Mouse (Mus musculus): ENCODE data around the gene Bfsp2. TPM values are rescaled to one million over a fixed set of nuclear protein-coding genes. Genes with fewer than 3 reads are reported as not detected.
"Not testable (repeated sequence)": the region's sequence is repeated elsewhere in the genome, so short reads cannot be mapped to it uniquely, and the experiment has no call there.

The Bfsp2 gene
- polyA plus RNA-seq, 1 experiment, result not detected

DNA sequence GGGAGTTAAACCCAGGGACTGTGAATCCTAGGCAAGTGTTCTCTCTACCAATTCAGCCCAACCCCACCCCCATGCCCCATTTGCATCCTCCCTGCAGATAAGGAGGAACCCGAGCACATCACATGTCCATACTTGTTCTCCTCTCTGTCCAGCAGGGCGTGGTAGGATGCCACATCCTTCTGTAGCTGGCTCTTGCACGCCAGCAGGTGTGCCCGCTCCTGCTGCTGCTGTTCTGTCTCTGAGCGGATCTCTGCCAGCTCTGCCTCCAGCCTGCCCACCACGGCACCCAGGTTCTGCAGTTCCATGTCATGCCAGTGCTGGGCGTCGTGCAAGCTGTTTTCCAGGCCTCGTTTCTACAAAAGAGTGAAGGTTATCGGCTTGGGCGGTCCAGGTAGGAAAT, 53.8 kb downstream of the Bfsp2 start:
- WGBS, result 90% methylated on average over 11 of the region's 11 CpGs
- no peak overlapping the region for H3K4me3 ChIP-seq (ENCODE audit: insufficient read depth, low read depth, low read length)
- TF ChIP-seq CTCF (IDR thresholded peaks at IDR 0.05; ENCODE audit: insufficient read depth, low read depth, low read length), result no peak
- no peak for TF ChIP-seq POLR2A (IDR thresholded peaks at IDR 0.05; ENCODE audit: insufficient read depth, low read depth, low read length)
- peaks cover 9% of the 10 kb centered on the region for H3K4me1 ChIP-seq (ENCODE audit: control insufficient read depth, insufficient read depth, low read length)
- no peak overlapping the region for H3K27ac ChIP-seq (ENCODE audit: insufficient read depth, low read depth, low read length)

DNA sequence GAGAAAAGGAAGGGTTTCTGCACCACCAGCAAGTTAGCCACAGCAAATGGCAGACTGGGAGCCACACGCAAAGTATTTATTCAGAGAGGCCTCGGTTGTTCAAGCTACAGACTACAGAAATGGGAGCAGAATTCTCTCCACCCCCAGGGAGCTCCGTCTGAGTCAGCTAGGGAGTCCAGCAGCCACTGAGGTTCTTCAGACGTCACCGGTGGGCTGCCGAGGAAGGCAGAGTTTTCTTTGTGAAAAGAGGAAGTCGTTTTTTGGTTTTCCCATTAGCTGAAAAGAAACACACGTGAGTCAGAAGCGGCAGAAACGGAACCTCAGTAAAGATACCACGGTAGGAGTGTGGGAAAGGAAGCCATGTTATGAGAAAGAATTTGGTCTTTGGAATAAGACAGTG, 55.4 kb downstream of the Bfsp2 start:
- H3K27ac ChIP-seq (ENCODE audit: insufficient read depth, low read depth, low read length), result no peak overlapping the region
- TF ChIP-seq CTCF (IDR thresholded peaks at IDR 0.05; ENCODE audit: insufficient read depth, low read depth, low read length), result no peak
- no peak for TF ChIP-seq POLR2A (IDR thresholded peaks at IDR 0.05; ENCODE audit: insufficient read depth, low read depth, low read length)
- WGBS, result 66% methylated on average over 11 of the region's 11 CpGs

DNA sequence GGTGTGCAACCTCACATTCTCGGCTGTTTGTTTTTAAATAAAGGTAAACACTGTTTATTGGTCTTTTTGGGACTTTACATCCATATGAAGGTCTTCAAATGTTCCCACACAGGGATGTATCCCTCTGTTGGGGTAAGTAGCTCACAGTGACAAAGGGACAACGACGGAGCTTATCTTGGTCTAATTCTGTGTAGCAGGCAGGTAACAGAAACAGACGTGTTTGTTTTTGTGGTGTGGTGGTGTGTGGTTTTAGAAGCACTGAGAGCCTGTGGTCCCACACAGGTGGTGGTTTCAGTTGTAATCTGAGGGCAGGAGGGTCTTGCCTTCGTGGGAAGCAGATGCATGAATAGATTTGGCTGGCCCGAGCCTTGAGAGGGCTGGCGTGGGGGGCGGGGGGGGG, 56.3 kb downstream of the Bfsp2 start:
- peaks cover 9% of the 10 kb centered on the region for H3K4me1 ChIP-seq (ENCODE audit: control insufficient read depth, insufficient read depth, low read length)
- WGBS, result 70% methylated on average over 8 of the region's 8 CpGs
- H3K27ac ChIP-seq (ENCODE audit: insufficient read depth, low read depth, low read length), result no peak overlapping the region
- TF ChIP-seq CTCF (IDR thresholded peaks at IDR 0.05; ENCODE audit: insufficient read depth, low read depth, low read length), result no peak
- no peak for TF ChIP-seq POLR2A (IDR thresholded peaks at IDR 0.05; ENCODE audit: insufficient read depth, low read depth, low read length)
- no peak overlapping the region for H3K4me3 ChIP-seq (ENCODE audit: insufficient read depth, low read depth, low read length)

More for the DNA sequence above, 55.4 kb downstream of the Bfsp2 start:
- peaks cover 9% of the 10 kb centered on the region for H3K4me1 ChIP-seq (ENCODE audit: control insufficient read depth, insufficient read depth, low read length)
- no peak overlapping the region for H3K4me3 ChIP-seq (ENCODE audit: insufficient read depth, low read depth, low read length)

DNA sequence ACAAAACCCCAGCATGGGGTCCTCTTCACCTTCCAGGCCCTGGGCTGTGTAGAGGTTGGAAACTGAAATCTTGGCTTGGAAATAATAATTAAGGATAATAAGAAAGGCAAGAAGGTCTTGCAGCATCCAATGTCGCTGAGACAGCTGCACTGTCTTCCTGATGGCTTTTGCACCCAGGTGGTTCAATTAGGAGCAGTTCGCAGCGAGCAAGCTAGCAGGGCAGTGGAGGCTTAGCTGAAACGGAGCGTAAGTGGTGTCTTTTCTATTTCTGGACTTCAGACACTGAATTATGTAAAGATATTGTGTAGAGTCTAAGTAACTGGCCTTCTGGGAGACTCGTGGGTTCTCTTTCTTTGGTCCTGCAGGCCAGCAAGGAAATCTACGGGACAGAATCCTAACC, 56.8 kb downstream of the Bfsp2 start:
- WGBS, result 64% methylated on average over 7 of the region's 7 CpGs
- Histone ChIP-seq H3K4me3 (ENCODE audit: insufficient read depth, low read depth, low read length) (no peak overlapping the region), H3K4me1 (ENCODE audit: control insufficient read depth, insufficient read depth, low read length) (peaks cover 9% of the 10 kb centered on the region), H3K27ac (ENCODE audit: insufficient read depth, low read depth, low read length) (no peak overlapping the region)
- TF ChIP-seq CTCF (IDR thresholded peaks at IDR 0.05; ENCODE audit: insufficient read depth, low read depth, low read length) (no peak), POLR2A (IDR thresholded peaks at IDR 0.05; ENCODE audit: insufficient read depth, low read depth, low read length) (no peak)

DNA sequence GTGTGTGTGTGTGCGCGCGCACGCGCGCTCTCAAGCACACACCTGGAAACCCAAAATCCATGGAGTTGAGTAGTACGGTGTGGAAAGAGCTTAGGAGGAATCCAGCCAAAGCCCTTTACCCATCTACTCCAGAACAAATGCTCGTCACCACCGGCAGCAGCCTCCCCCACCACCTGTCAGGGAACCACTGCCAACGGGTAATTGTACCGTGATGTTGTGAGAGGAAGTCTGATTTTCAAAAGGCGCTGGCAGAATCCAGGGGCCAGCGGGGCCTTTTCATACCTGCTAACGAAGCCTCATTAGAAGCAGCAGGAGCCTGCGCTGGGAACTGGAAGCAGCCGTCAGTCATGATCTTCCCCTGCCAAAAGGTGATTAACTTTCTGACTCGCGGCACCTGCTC, 57.4 kb downstream of the Bfsp2 start:
- peaks cover 9% of the 10 kb centered on the region for H3K4me1 ChIP-seq (ENCODE audit: control insufficient read depth, insufficient read depth, low read length)
- no peak for TF ChIP-seq POLR2A (IDR thresholded peaks at IDR 0.05; ENCODE audit: insufficient read depth, low read depth, low read length)
- no peak for TF ChIP-seq CTCF (IDR thresholded peaks at IDR 0.05; ENCODE audit: insufficient read depth, low read depth, low read length)
- no peak overlapping the region for H3K27ac ChIP-seq (ENCODE audit: insufficient read depth, low read depth, low read length)
- no peak overlapping the region for H3K4me3 ChIP-seq (ENCODE audit: insufficient read depth, low read depth, low read length)
- WGBS, result 60% methylated on average over 18 of the region's 18 CpGs

DNA sequence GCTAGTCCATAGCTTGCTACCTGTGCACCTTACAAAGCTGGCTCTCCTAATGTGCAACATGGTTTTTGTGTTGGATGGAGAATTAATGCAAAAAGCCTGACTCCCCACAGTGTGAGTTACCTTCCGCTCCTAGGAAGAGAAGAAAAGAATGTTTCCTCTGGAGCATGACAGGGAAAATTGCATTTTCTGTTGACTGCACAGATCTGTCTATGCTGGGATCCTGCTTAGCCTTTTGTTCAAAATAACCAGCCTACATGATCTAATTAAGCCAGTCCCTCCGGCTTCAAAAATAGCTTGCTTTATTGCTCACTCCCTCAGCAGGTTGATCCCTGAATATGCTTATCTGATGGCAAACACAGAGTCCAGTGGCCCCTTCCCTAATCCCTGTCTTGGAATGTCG, 59.4 kb downstream of the Bfsp2 start:
- Histone ChIP-seq H3K4me3 (ENCODE audit: insufficient read depth, low read depth, low read length) (no peak overlapping the region), H3K4me1 (ENCODE audit: control insufficient read depth, insufficient read depth, low read length) (peaks cover 6% of the 10 kb centered on the region), H3K27ac (ENCODE audit: insufficient read depth, low read depth, low read length) (no peak overlapping the region)
- 26% methylated on average over 3 of the region's 3 CpGs for WGBS
- TF ChIP-seq POLR2A (IDR thresholded peaks at IDR 0.05; ENCODE audit: insufficient read depth, low read depth, low read length) (no peak), CTCF (IDR thresholded peaks at IDR 0.05; ENCODE audit: insufficient read depth, low read depth, low read length) (no peak)

DNA sequence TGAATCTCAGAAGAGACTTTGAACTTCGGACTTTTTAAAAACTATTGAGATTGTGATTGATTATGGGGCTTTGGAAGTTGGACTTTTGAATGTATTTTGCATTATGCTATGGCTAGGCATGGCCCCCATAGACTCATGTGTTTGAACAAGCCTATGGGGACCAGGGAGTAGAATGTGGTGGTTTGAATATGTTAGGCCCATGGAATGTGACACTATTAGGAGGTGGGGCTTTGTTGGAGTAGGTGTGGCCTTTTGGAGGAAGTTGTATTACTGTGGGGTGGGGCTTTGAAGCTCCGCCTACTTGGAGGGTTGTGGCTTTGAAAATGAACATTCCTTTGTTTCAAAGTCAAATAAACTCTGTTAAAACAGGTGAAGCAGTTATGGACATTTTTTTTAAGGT, 61.4 kb downstream of the Bfsp2 start:
- TF ChIP-seq POLR2A (IDR thresholded peaks at IDR 0.05; ENCODE audit: insufficient read depth, low read depth, low read length) (no peak), CTCF (IDR thresholded peaks at IDR 0.05; ENCODE audit: insufficient read depth, low read depth, low read length) (no peak)
- WGBS, result 96% methylated on average over 2 of the region's 2 CpGs
- no peak overlapping the region for H3K27ac ChIP-seq (ENCODE audit: insufficient read depth, low read depth, low read length)
- peaks cover 6% of the 10 kb centered on the region for H3K4me1 ChIP-seq (ENCODE audit: control insufficient read depth, insufficient read depth, low read length)
- H3K4me3 ChIP-seq (ENCODE audit: insufficient read depth, low read depth, low read length), result no peak overlapping the region

DNA sequence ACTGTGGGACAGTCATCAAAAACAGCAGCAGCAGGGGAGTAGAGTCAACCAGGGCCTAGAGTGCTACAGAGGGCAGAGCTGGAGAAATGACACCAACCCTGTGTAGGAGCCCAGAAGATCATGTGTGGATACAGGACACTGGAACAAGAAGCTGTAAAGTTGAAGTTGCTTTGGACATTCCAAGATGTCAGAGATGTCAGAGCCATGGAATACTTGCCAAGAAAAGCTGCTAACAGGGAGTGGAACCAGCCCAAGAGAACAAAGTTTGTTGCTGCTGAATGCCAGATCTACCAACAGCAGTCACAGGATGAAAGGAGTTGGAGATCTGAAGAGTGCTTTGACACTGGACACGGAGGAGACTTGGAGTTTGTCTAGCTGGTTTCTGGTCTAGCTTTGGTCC, 62.0 kb downstream of the Bfsp2 start:
- H3K27ac ChIP-seq (ENCODE audit: insufficient read depth, low read depth, low read length); H3K4me3 ChIP-seq (ENCODE audit: insufficient read depth, low read depth, low read length); H3K4me1 ChIP-seq (ENCODE audit: control insufficient read depth, insufficient read depth, low read length): not testable (repeated sequence)
- WGBS, result 86% methylated on average over 1 of the region's 1 CpGs

DNA sequence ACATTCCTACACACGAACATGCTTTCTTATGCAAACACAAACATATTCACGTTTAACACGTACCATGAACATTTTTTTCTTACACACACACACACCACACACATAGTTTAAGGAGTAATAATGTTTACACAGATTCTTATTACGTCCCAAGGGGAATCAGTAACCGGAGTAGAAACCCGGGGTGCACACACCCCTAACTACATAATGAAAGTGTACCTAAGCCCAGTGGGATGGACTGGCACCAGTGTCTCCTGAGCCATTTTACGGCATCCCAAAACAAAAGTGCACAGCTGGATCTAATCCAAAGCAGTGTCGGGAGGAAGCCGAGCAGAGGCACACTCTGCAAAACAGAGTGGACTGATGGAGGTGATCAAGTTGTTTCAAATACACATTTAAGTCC, 66.8 kb downstream of the Bfsp2 start:
- Histone ChIP-seq H3K27ac (ENCODE audit: insufficient read depth, low read depth, low read length) (no peak overlapping the region), H3K4me1 (ENCODE audit: control insufficient read depth, insufficient read depth, low read length) (peaks cover 5% of the 10 kb centered on the region; the same call in 1 of the 2 replicates), H3K4me3 (ENCODE audit: insufficient read depth, low read depth, low read length) (no peak overlapping the region)
- 51% methylated on average over 9 of the region's 9 CpGs for WGBS
- TF ChIP-seq CTCF (IDR thresholded peaks at IDR 0.05; ENCODE audit: insufficient read depth, low read depth, low read length), result no peak
- TF ChIP-seq POLR2A (IDR thresholded peaks at IDR 0.05; ENCODE audit: insufficient read depth, low read depth, low read length), result no peak

DNA sequence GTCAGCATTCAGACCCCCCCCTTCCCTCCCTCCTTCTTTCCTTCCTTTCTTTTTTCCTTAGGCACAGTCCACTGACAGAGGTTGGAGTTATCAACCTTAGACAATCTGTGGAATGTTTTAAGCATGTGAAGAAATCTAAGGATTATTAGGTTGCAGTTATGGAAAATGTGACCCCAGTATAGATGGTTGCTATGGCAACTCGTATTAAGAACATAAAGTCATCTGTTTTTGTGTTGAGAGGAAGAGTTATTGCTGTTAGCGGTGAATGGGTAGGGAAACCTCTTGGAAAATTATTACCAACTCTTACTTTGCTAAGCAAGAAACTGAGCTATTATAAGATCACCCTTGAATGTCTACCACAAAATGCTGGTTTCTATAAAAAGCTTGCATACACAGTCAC, 71.1 kb downstream of the Bfsp2 start:
- H3K4me1 ChIP-seq (ENCODE audit: control insufficient read depth, insufficient read depth, low read length), result peaks cover 5% of the 10 kb centered on the region; the same call in 1 of the 2 replicates
- no peak overlapping the region for H3K4me3 ChIP-seq (ENCODE audit: insufficient read depth, low read depth, low read length)
- TF ChIP-seq POLR2A (IDR thresholded peaks at IDR 0.05; ENCODE audit: insufficient read depth, low read depth, low read length), result no peak
- TF ChIP-seq CTCF (IDR thresholded peaks at IDR 0.05; ENCODE audit: insufficient read depth, low read depth, low read length), result no peak
- WGBS, result 34% methylated on average over 2 of the region's 2 CpGs
- H3K27ac ChIP-seq (ENCODE audit: insufficient read depth, low read depth, low read length), result no peak overlapping the region
